Mouse (Mus musculus): ENCODE data around the gene Sgf29. TPM values are rescaled to one million over a fixed set of nuclear protein-coding genes. Genes with fewer than 3 reads are reported as not detected.
"Not testable (repeated sequence)": the region's sequence is repeated elsewhere in the genome, so short reads cannot be mapped to it uniquely, and the experiment has no call there.

The Sgf29 gene
- total RNA-seq, 2 experiments from 2014 or later: 25.9 to 27.2 TPM

- intact Hi-C loops (cut with DNase I): loop anchor here (2.0 kb wide), 1 partner anchor 16 kb away; no protein-coding TSS in a partner anchor
- DNase-seq (ENCODE audit: low spot score): no peak
Observed at GRCm38 (mm10) chr7:126676631-126677220, 27.6 kb downstream of the Sgf29 start.

- intact Hi-C loops (cut with DNase I): no loop called here
Observed at GRCm38 (mm10) chr7:126678545-126679341, 29.6 kb downstream of the Sgf29 start.

GRCm38 (mm10) chr7:126679683-126680082, 30.6 kb downstream of the Sgf29 start:
- no peak for DNase-seq (ENCODE audit: low spot score)
- intact Hi-C loops (cut with DNase I): no loop called here

More at GRCm38 (mm10) chr7:126678545-126679341, 29.6 kb downstream of the Sgf29 start:
- no peak for DNase-seq (ENCODE audit: low spot score)

DNA sequence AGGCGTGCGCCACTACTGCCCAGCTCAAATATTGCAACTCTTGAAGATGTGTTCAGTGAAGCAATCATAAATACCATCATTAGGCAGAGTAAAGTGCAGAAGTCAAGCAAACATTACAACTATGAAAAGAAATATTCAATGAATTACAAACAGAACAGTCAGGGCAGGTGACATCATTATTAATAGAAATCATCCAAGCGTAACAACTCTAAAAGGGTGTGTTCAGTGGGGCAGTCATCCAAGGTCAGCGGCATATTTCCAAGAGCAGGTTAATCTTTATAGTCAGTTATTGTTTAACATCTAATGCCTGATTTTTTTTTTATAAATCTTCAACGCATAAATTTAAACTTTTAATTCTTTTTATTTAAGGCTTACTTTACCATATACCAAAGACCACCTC, 32.1 kb downstream of the Sgf29 start:
- DNase-seq (ENCODE audit: low spot score): no peak
- intact Hi-C loops (cut with DNase I): no loop called here

DNA sequence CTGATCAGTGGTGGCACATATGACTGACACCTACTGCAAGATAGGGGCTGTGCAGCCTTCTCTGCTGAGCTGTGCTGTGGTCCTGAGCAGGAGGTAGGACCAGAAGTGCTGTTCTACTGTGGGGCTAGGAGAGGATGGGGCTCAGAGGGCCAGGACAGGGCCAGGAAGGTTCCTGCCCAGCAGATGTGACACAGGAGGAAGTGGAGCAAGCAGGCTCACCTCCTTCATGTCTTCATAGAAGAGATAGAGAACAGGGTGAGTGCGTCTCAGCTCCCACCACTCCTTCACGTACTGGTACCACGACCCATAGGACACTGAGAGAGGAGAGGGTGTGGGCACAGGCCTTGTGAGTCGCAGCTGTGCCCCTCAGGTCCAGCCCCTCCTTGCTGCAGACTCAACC, 39.0 kb downstream of the Sgf29 start:
- intact Hi-C loops (cut with DNase I); DNase-seq (ENCODE audit: low spot score): not testable (repeated sequence)

DNA sequence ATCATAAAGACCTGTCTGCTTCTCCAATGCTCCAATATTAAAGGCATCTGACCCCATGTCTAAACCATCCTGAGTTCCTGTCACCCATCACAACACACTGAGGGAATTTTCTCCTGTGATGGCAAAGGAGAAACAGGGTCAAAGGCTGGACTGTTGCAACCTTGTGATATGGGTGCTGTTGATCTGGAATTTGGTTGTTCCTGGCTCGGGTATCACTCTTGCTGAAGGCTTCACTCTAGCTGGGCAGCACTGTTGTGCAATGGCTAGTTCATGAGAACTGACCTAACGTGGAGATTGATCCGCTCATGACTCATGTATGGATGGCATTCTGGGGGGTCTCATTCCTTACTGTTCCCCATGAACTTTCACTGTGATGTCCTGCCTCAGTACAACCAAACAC, 39.9 kb downstream of the Sgf29 start:
- intact Hi-C loops (cut with DNase I): no loop called here
- DNase-seq (ENCODE audit: low spot score): no peak

GRCm38 (mm10) chr7:126690737-126691136, 41.6 kb downstream of the Sgf29 start:
- no peak for DNase-seq (ENCODE audit: low spot score)
- intact Hi-C loops (cut with DNase I): no loop called here

GRCm38 (mm10) chr7:126691676-126692075, 42.6 kb downstream of the Sgf29 start:
- DNase-seq (ENCODE audit: low spot score): no peak

DNA sequence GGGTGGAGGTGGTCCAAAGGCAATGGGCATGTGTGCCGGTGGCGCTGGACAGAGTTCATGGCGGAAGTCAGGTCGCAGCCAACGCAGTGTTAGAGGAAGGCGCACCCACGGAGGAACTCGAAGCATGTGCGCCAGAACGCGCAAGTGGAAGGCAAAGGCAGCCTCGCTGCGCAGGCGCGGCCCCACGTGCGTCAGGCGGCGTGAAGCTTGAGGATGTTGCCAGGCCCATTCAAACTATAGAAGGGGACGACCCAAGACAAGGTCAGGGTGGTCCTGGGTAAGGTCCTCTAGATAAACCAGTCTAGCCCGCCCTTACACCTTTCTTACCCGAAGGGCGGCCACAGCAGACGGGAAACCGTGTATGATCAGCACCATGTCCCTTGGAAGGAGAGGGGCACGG, 43.3 kb downstream of the Sgf29 start:
- DNase-seq (ENCODE audit: low spot score): no peak

More at GRCm38 (mm10) chr7:126691676-126692075, 42.6 kb downstream of the Sgf29 start:
- intact Hi-C loops (cut with DNase I): loop anchor here (2.0 kb wide), 1 partner anchor 15 kb away; the partner anchor contains the start of gene Sult1a1

DNA sequence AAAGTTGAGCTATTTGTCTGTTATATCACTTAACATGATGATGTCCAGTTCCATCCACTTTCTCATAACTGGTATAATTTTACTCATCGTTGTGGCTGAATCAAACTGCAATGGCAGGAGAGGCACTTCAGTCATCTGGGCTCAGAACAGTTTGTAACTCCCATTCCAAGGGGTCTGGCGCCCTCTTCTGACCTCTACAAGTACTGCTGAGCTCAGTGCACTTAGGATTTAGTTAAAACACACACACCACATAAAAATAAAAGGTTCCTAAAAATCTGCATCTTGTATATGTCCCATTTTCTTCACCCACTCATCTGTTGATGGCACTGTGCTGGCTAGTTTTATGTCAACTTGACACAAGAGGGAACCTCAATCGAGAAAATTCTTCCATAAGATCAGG, 44.1 kb downstream of the Sgf29 start:
- DNase-seq (ENCODE audit: low spot score): no peak
- intact Hi-C loops (cut with DNase I): loop anchor here (1.0 to 2.0 kb wide), 2 partner anchors 16 to 50 kb away; partner anchors contain the start of gene Sult1a1

More for the DNA sequence above, 43.3 kb downstream of the Sgf29 start:
- intact Hi-C loops (cut with DNase I): loop anchor here (2.0 kb wide), 1 partner anchor 16 kb away; the partner anchor contains the start of gene Sult1a1

DNA sequence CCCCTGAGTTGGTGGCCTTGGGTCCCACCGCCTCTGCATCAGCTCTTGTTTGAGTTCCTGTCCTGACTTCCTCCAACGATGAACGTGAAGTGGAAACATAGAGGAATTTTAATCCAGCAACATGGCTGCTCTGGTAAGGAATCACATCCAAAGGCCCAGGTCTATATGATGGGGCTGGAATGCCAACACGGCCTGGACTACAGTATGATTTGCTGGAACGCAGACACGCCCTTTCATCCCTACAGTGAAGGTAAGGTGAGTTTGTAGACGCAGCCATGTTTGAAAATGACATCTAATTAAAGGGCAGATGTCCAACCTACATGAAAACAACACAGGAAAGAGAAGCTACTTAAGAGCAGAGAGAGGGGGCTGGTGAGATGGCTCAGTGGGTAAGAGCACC, 44.7 kb downstream of the Sgf29 start:
- intact Hi-C loops (cut with DNase I): loop anchor here (1.0 to 2.0 kb wide), 2 partner anchors 17 to 50 kb away; partner anchors contain the start of gene Sult1a1
- DNase-seq (ENCODE audit: low spot score): no peak

GRCm38 (mm10) chr7:126694441-126695051, 45.4 kb downstream of the Sgf29 start:
- intact Hi-C loops (cut with DNase I): no loop called here
- no peak for DNase-seq (ENCODE audit: low spot score)

DNA sequence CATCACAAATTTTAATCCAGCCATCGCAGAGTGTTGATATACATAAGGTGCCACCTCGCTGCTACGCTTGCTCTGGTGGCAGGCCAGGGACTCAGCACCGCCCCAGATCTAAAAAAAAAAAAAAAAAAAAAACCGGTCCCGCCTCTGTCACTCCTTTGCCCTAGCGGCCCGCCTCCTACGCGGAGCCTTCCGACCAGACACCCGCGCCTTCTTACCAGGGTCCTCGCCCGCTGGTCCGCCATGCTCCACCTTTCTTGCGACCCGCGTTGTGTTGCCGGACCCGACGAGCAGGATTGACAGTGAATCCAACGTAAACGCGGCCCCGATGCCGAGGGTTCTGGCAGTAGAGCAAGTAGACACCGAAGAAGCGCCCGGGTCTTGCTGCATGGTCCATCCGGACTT, 46.1 kb downstream of the Sgf29 start, which contains the start of gene Bola2:
Gene Bola2 (plus strand): TSS at position 192 of the 402 bp plus-strand sequence.
- DNase-seq (ENCODE audit: low spot score): peak; percentile 51
- intact Hi-C loops (cut with DNase I): no loop called here

DNA sequence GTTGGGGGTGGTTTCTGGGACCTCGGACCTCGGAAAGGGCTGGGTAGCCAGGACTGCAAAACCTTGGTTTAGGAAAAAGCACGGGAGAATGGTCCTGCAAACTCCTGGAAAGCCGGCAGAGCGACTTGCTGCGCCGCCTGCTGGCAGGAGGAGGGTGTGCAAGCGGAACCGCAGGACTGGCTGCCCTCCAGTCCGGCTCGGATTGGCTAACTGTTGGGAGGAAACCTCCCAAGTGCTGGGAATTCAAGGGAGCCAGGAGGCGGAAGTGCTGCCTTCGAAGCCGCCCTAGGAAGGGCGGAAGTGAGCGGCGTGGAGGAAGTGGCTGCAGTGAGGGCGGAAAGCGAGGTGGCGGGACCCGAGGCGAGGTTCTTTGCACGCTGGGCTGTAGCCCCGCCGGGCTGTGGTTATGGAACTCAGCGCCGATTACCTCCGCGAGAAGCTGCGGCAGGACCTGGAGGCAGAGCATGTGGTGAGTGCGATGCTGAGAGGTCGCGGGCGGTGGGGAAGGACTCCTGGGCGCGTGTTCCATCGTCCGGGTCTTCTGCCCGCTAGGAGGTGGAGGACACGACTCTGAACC, 46.6 kb downstream of the Sgf29 start, which contains the start of gene Slx1b:
Gene Slx1b (minus strand): TSS at position 154 of the 577 bp plus-strand sequence.
- DNase-seq (ENCODE audit: low spot score): peak; percentile 94
- intact Hi-C loops (cut with DNase I): no loop called here

- no peak for DNase-seq (ENCODE audit: low spot score)
- intact Hi-C loops (cut with DNase I): no loop called here
Observed at GRCm38 (mm10) chr7:126696303-126696702, 47.2 kb downstream of the Sgf29 start.

GRCm38 (mm10) chr7:126696886-126697285, 47.8 kb downstream of the Sgf29 start:
- no peak for DNase-seq (ENCODE audit: low spot score)
- intact Hi-C loops (cut with DNase I): no loop called here

DNA sequence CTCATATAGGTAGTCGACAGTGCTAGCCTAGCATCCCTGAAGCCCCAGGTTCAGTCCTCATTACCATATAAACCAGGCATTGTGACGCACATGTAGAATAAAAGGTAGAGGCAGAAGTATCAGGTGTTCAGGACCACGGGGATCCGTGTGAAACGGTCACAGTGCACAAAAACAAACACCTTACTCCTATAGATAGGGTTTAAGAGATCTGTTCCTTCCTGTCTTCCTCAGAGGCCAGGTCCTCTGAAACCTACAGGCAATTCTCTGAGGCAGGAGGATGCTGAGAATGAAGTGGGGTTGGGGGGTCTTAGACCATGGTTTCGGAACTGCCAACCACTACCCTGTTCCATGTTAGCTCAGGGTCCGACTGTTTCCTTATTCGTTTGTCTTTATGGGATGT, 48.7 kb downstream of the Sgf29 start:
- DNase-seq (ENCODE audit: low spot score): no peak
- intact Hi-C loops (cut with DNase I): no loop called here

- intact Hi-C loops (cut with DNase I): loop anchor here (2.0 to 5.0 kb wide), 3 partner anchors 47 to 218 kb away; no protein-coding TSS in a partner anchor
Observed at GRCm38 (mm10) chr7:126700063-126701015, 51.2 kb downstream of the Sgf29 start.

GRCm38 (mm10) chr7:126701070-126701469, 52.0 kb downstream of the Sgf29 start:
- intact Hi-C loops (cut with DNase I): loop anchor here (2.0 to 5.0 kb wide), 3 partner anchors 46 to 219 kb away; no protein-coding TSS in a partner anchor

More at GRCm38 (mm10) chr7:126700063-126701015, 51.2 kb downstream of the Sgf29 start:
- DNase-seq (ENCODE audit: low spot score): no peak

More at GRCm38 (mm10) chr7:126701070-126701469, 52.0 kb downstream of the Sgf29 start:
- peak; percentile 62 for DNase-seq (ENCODE audit: low spot score)
